Mouse (Mus musculus) ES-Bruce4 (cell line): ENCODE data around the gene Gm15127.
"Not testable (repeated sequence)": the region's sequence is repeated elsewhere in the genome, so short reads cannot be mapped to it uniquely, and the experiment has no call there.

ENCODE experiments used
- CTCF ChIP-seq: IDR thresholded peaks from one replicate; pipeline ENCODE4 v1.8.1; 2011; ENCODE audit warnings: low read depth, low read length
- POLR2A ChIP-seq: IDR thresholded peaks from one replicate; pipeline ENCODE4 v1.8.1; 2011; ENCODE audit warnings: low read length; ENCODE audit not compliant: insufficient read depth

DNA sequence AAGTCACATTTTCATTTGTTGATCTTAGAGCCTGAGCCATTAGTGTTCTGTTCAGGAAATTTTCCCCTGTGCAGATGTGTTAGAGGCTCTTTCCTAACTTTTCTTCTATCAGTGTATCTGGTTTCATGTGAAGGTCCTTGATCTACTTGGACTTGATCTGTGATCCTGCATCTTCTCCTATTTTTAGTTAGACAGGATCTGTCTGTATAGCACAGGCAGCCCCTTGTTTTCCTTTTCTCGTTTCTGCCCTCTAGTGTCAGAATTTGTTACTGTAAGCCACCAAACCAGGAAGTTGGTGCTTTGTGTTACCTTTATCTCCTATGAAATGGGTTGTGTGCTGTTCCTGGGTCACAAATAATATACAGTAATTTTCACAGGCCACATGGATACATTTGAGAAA is 12.9 kb downstream of the Gm15127 start:
- TF ChIP-seq CTCF, POLR2A: not testable (repeated sequence)
